ENCODE assay signal across 8 mouse cellular contexts in genomic region chr1:155453180-155453579, GRCm38 (mm10). TPM values are rescaled to one million over a fixed set of nuclear protein-coding genes. Genes with fewer than 3 reads are reported as not detected.
DNase-seq lines count a peak whose midpoint lies in the region; ATAC-seq and TF ChIP-seq lines count a peak whose summit lies in the region.
"Had no signal": no experiment of that assay in that cellular context is flagged by ENCODE, and none has a peak within 500 bp of the region (broad histone marks: within the 10 kb centered on the region; RNA-seq: fewer than 3 reads in every experiment).

No protein-coding gene starts in this region.

- intact Hi-C loops in heart, postnatal 10 days (cut with DNase I) = no loop called here

- 77% methylated on average over 8 of the region's 8 CpGs for WGBS in liver, adult 2 months
- 78% methylated on average over 8 of the region's 8 CpGs for WGBS in liver, postnatal 0 days (ENCODE audit: insufficient replicate concordance)
- WGBS in intestine, embryonic 16.5 days = 69% methylated on average over 8 of the region's 8 CpGs

- H3K4me1 ChIP-seq in liver, adult 2 months (ENCODE audit: control insufficient read depth, insufficient read depth, low read length) = no peaks in the 10 kb centered on the region
- H3K4me1 ChIP-seq in liver, postnatal 0 days (ENCODE audit: insufficient read depth) = no peaks in the 10 kb centered on the region
- no peaks in the 10 kb centered on the region for H3K4me1 ChIP-seq in intestine, embryonic 16.5 days (ENCODE audit: control insufficient read depth, insufficient read depth, low read length)

- no peak overlapping the region for H3K4me2 ChIP-seq in liver, postnatal 0 days (ENCODE audit: low read depth, low read length)
- H3K4me2 ChIP-seq in intestine, embryonic 16.5 days (ENCODE audit: low read depth, low read length) = no peak overlapping the region

- no peaks in the 10 kb centered on the region for H3K9me3 ChIP-seq in liver, postnatal 0 days (ENCODE audit: low read length)
- H3K9me3 ChIP-seq in intestine, embryonic 16.5 days (ENCODE audit: control insufficient read depth, low read length) = no peaks in the 10 kb centered on the region

- no peak for TF ChIP-seq POLR2A in liver, adult 2 months (IDR thresholded peaks at IDR 0.05; ENCODE audit: extremely low read depth, insufficient read depth, low read length)

- H3K9ac ChIP-seq in liver, adult 2 months (ENCODE audit: low read depth, low read length) = no peak overlapping the region
- no peak overlapping the region for H3K9ac ChIP-seq in liver, postnatal 0 days (replicated peaks)
- H3K9ac ChIP-seq in intestine, embryonic 16.5 days (ENCODE audit: low read depth, low read length) = no peak overlapping the region

- H3K36me3 ChIP-seq in liver, adult 2 months (ENCODE audit: control insufficient read depth, insufficient read depth, low read length) = no peaks in the 10 kb centered on the region
- H3K36me3 ChIP-seq in liver, postnatal 0 days (replicated peaks; ENCODE audit: insufficient read depth, low read length) = no peaks in the 10 kb centered on the region
- no peaks in the 10 kb centered on the region for H3K36me3 ChIP-seq in intestine, embryonic 16.5 days (ENCODE audit: control insufficient read depth, insufficient read depth, low read length)

- TF ChIP-seq EP300 in liver, postnatal 0 days (IDR thresholded peaks at IDR 0.05; ENCODE audit: low read depth) = no peak

- no peak overlapping the region for H3K27ac ChIP-seq in liver, adult 2 months (replicated peaks; ENCODE audit: insufficient read depth, low read depth, low read length)
- H3K27ac ChIP-seq in liver, postnatal 0 days (ENCODE audit: low read depth) = no peak overlapping the region
- no peak overlapping the region for H3K27ac ChIP-seq in intestine, embryonic 16.5 days (ENCODE audit: low read length)
- H3K27ac ChIP-seq: left cerebral cortex, adult 2 months had no signal

- peak; percentile 49 for DNase-seq in liver, adult 2 months (ENCODE audit: extremely low read depth, low read depth, low spot score)
- DNase-seq in liver, postnatal 0 days = no peak
- peak; percentile 64 to 66 for DNase-seq in cerebellum, postnatal 14 days
- DNase-seq in heart, postnatal 10 days = peak; percentile 54 to 58
- DNase-seq in urinary bladder, postnatal 25 days (ENCODE audit: low spot score) = peak; percentile 4
- no peak for DNase-seq in thymus, postnatal 4 days

- no peaks in the 10 kb centered on the region for H3K27me3 ChIP-seq in liver, adult 2 months (ENCODE audit: control insufficient read depth, insufficient read depth, low read length)
- no peaks in the 10 kb centered on the region for H3K27me3 ChIP-seq in liver, postnatal 0 days (ENCODE audit: insufficient read depth, low read length)
- no peaks in the 10 kb centered on the region for H3K27me3 ChIP-seq in intestine, embryonic 16.5 days (replicated peaks; ENCODE audit: control insufficient read depth, insufficient read depth, low read length)

- H3K4me3 ChIP-seq in liver, adult 2 months (ENCODE audit: insufficient read depth, low read depth, low read length) = no peak overlapping the region
- no peak overlapping the region for H3K4me3 ChIP-seq in liver, postnatal 0 days (ENCODE audit: low read depth, low read length)
- H3K4me3 ChIP-seq in intestine, embryonic 16.5 days (ENCODE audit: low read length) = no peak overlapping the region
- H3K4me3 ChIP-seq: left cerebral cortex, adult 2 months had no signal

- H3K79me2 ChIP-seq in liver, adult 2 months (ENCODE audit: control insufficient read depth, insufficient read depth, low read length) = no peaks in the 10 kb centered on the region

- ATAC-seq in liver, postnatal 0 days = no peak
- ATAC-seq in intestine, embryonic 16.5 days = no peak

- no peak for TF ChIP-seq CTCF in liver, adult 2 months (IDR thresholded peaks at IDR 0.05; ENCODE audit: low read depth, low read length)
- TF ChIP-seq CTCF in liver, postnatal 0 days (IDR thresholded peaks at IDR 0.05; ENCODE audit: low read depth) = no peak

RNA-seq across cellular contexts. Expression of gene Xpr1, which starts 36.0 kb away (rescaled TPM):
- 15.8 and 17.1 TPM in 2 replicates for total RNA-seq in liver, adult 2 months (2014; rRNA removed)
- polyA plus RNA-seq in liver, adult 2 months (2012; rRNA removed) = 5.4 and 6.3 TPM in 2 replicates
- 2.2 and 2.3 TPM in 2 replicates for polyA plus RNA-seq in liver, postnatal 0 days (2015; fragmentation: Nextera tagmentation; extraction: Ambion mirVana)
- 10 to 100 TPM; 38.5 to 39.0 TPM for total RNA-seq in heart, postnatal 10 days (2021)
- polyA plus RNA-seq in intestine, embryonic 16.5 days (2015; fragmentation: Nextera tagmentation; extraction: Ambion mirVana) = 6.7 TPM in 2 replicates

Comparison
In these comparisons a context has a peak if more than half of its experiments do, and no peak if none do; other contexts are left out.
1. DNase-seq: peak in liver, adult 2 months (single experiment), cerebellum, postnatal 14 days (2 of 2), heart, postnatal 10 days (2 of 2) and urinary bladder, postnatal 25 days (single experiment); none in liver, postnatal 0 days (single experiment) and thymus, postnatal 4 days (single experiment).